Comparison of ENCODE assay signal across 8 mouse cellular contexts in the genomic region with DNA sequence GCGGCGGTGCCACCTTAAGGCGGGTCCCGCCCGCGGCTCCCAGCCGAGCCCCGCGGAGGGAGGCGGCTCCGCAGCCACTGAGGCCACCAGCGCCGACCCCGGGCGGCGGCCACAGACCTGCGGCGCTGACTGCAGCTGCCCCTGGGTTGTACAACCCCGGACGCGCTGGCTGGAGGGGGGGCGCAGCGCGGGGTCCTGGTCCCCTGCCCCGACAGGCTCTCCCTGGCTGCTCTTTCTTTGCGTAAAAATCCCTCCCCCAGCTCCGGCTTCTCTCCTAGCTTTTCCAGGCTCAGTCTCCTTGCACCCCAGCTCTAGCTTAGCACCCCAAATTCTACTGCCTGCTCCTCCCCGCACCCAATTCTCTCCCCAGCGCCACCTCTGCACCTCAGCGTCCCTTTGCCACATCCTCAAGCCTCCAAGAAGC. TPM values are rescaled to one million over a fixed set of nuclear protein-coding genes. Genes with fewer than 3 reads are reported as not detected.
DNase-seq lines count a peak whose midpoint lies in the region; ATAC-seq and TF ChIP-seq lines count a peak whose summit lies in the region.

No protein-coding gene starts in this region.

- peaks cover 46% of the 10 kb centered on the region for H3K4me1 ChIP-seq in forebrain, embryonic 13.5 days
- H3K4me1 ChIP-seq in intestine, embryonic 15.5 days (replicated peaks) = peaks cover 46% of the 10 kb centered on the region
- H3K4me1 ChIP-seq in lung, postnatal 0 days (ENCODE audit: insufficient read depth, low read depth, low read length) = peaks cover 25% of the 10 kb centered on the region

- no peak overlapping the region; the same call in 1 of the 2 replicates for H3K27ac ChIP-seq in forebrain, embryonic 13.5 days
- 0 out of 2 replicates have a peak overlapping the region, but pooled peaks have one; percentile 8 for H3K27ac ChIP-seq in intestine, embryonic 15.5 days
- H3K27ac ChIP-seq in lung, postnatal 0 days (ENCODE audit: low read length) = no peak overlapping the region

- DNase-seq in left cerebral cortex, postnatal 4 days = peak; percentile 43
- no peak for DNase-seq in left cerebral cortex, postnatal 10 days (ENCODE audit: extremely low spot score in 1 of 2, low spot score in 2 of 2)
- DNase-seq in adrenal gland, postnatal 14 days = peak; percentile 52
- DNase-seq in lung, postnatal 0 days (ENCODE audit: low spot score) = peak; percentile 48
- peak; percentile 68 for DNase-seq in testis, postnatal 10 days (ENCODE audit: low spot score)

- no peak for TF ChIP-seq CTCF in lung, postnatal 0 days (IDR thresholded peaks at IDR 0.05)

- 0% methylated on average over 22 of the region's 30 CpGs for WGBS in forebrain, embryonic 13.5 days
- WGBS in intestine, embryonic 15.5 days = 0% methylated on average over 30 of the region's 30 CpGs
- WGBS in lung, postnatal 0 days = 1% methylated on average over 30 of the region's 30 CpGs

- H3K9ac ChIP-seq in forebrain, embryonic 13.5 days = peak overlapping the region; percentile 73
- peak overlapping the region; percentile 69 for H3K9ac ChIP-seq in intestine, embryonic 15.5 days
- H3K9ac ChIP-seq in lung, postnatal 0 days (replicated peaks; ENCODE audit: low read depth) = peak overlapping the region; percentile 52

- peak overlapping the region; percentile 61 for H3K4me3 ChIP-seq in forebrain, embryonic 13.5 days
- peak overlapping the region; percentile 60 for H3K4me3 ChIP-seq in intestine, embryonic 15.5 days (replicated peaks)
- peak overlapping the region; percentile 57 for H3K4me3 ChIP-seq in lung, postnatal 0 days (ENCODE audit: low read depth, low read length)

- H3K9me3 ChIP-seq in forebrain, embryonic 13.5 days (replicated peaks) = no peaks in the 10 kb centered on the region
- H3K9me3 ChIP-seq in intestine, embryonic 15.5 days = no peaks in the 10 kb centered on the region
- H3K9me3 ChIP-seq in lung, postnatal 0 days (ENCODE audit: low read length) = no peaks in the 10 kb centered on the region

- no peak for ATAC-seq in forebrain, embryonic 13.5 days
- no peak for ATAC-seq in intestine, embryonic 15.5 days
- ATAC-seq in lung, postnatal 0 days = no peak
- no peak for ATAC-seq in megakaryocyte progenitor cell, adult 5-6 weeks (replicated peaks; ENCODE audit: poor library complexity)

- H3K4me2 ChIP-seq in forebrain, embryonic 13.5 days = peak overlapping the region; percentile 81
- H3K4me2 ChIP-seq in intestine, embryonic 15.5 days (replicated peaks) = peak overlapping the region; percentile 92
- peak overlapping the region; percentile 90 for H3K4me2 ChIP-seq in lung, postnatal 0 days (replicated peaks; ENCODE audit: low read depth, low read length)

- intact Hi-C loops in left cerebral cortex, postnatal 4 days (cut with DNase I) = no loop called here
- intact Hi-C loops in left cerebral cortex, postnatal 10 days (cut with DNase I) = no loop called here

- H3K27me3 ChIP-seq in forebrain, embryonic 13.5 days = peaks cover 82% of the 10 kb centered on the region
- H3K27me3 ChIP-seq in intestine, embryonic 15.5 days (replicated peaks) = 0 out of 2 replicates have a peak, but pooled peaks cover 3% of the 10 kb centered on the region
- no peaks in the 10 kb centered on the region; the same call in 1 of the 2 replicates for H3K27me3 ChIP-seq in lung, postnatal 0 days (replicated peaks; ENCODE audit: insufficient read depth, low read length)

- H3K36me3 ChIP-seq in forebrain, embryonic 13.5 days (ENCODE audit: poor library complexity, severe bottlenecking) = no peaks in the 10 kb centered on the region
- no peaks in the 10 kb centered on the region for H3K36me3 ChIP-seq in intestine, embryonic 15.5 days
- H3K36me3 ChIP-seq in lung, postnatal 0 days (ENCODE audit: insufficient read depth, low read length) = no peaks in the 10 kb centered on the region

- no peak for TF ChIP-seq EP300 in lung, postnatal 0 days (IDR thresholded peaks at IDR 0.05)

RNA-seq across cellular contexts. Expression of a gene that starts 0.9 kb away (rescaled TPM):
- 10 to 100 TPM; 34.0 to 44.5 TPM for total RNA-seq in left cerebral cortex, postnatal 4 days (2021)
- 10 to 100 TPM; 20.9 to 22.4 TPM for total RNA-seq in left cerebral cortex, postnatal 10 days (2021)
- 17.8 and 18.1 TPM in 2 replicates for total RNA-seq in adrenal gland, postnatal 14 days (2021)
- polyA plus RNA-seq in forebrain, embryonic 13.5 days (2015; fragmentation: Nextera tagmentation; extraction: Ambion mirVana) = 15.1 and 17.7 TPM in 2 replicates
- 14.5 and 17.8 TPM in 2 replicates for polyA plus RNA-seq in intestine, embryonic 15.5 days (2015; fragmentation: Nextera tagmentation; extraction: Ambion mirVana)
- 29.9 and 37.0 TPM in 2 replicates for polyA plus RNA-seq in lung, postnatal 0 days (2015; fragmentation: Nextera tagmentation; extraction: Ambion mirVana)
- 0.95 and 1.5 TPM in 2 replicates for total RNA-seq in megakaryocyte progenitor cell, adult 5-6 weeks (2015)
- total RNA-seq in megakaryocyte progenitor cell, adult 5-6 weeks (2017) = 0.08 and 3.5 TPM in 2 replicates

RNA-seq across cellular contexts. Expression of a gene that starts 15.9 kb away (rescaled TPM):
- 100 to 1,000 TPM; 474 to 479 TPM for total RNA-seq in left cerebral cortex, postnatal 4 days (2021)
- 100 to 1,000 TPM; 542 to 558 TPM for total RNA-seq in left cerebral cortex, postnatal 10 days (2021)
- 646 and 698 TPM in 2 replicates for total RNA-seq in adrenal gland, postnatal 14 days (2021)
- polyA plus RNA-seq in forebrain, embryonic 13.5 days (2015; fragmentation: Nextera tagmentation; extraction: Ambion mirVana) = 430 and 502 TPM in 2 replicates
- polyA plus RNA-seq in intestine, embryonic 15.5 days (2015; fragmentation: Nextera tagmentation; extraction: Ambion mirVana) = 743 and 808 TPM in 2 replicates
- polyA plus RNA-seq in lung, postnatal 0 days (2015; fragmentation: Nextera tagmentation; extraction: Ambion mirVana) = 467 and 473 TPM in 2 replicates
- total RNA-seq in megakaryocyte progenitor cell, adult 5-6 weeks (2015) = 197 and 225 TPM in 2 replicates
- total RNA-seq in megakaryocyte progenitor cell, adult 5-6 weeks (2017) = 178 and 191 TPM in 2 replicates

RNA-seq across cellular contexts. Expression of a gene that starts 25.7 kb away (rescaled TPM):
- total RNA-seq in left cerebral cortex, postnatal 4 days (2021) = 1 to 10 TPM; 2.2 to 3.2 TPM
- total RNA-seq in left cerebral cortex, postnatal 10 days (2021) = 1 to 10 TPM in 1 of 2 experiments, under 1 TPM in 1; 0.93 to 3.0 TPM
- 10.1 and 15.3 TPM in 2 replicates for total RNA-seq in adrenal gland, postnatal 14 days (2021)
- 1.8 and 4.1 TPM in 2 replicates for polyA plus RNA-seq in forebrain, embryonic 13.5 days (2015; fragmentation: Nextera tagmentation; extraction: Ambion mirVana)
- polyA plus RNA-seq in intestine, embryonic 15.5 days (2015; fragmentation: Nextera tagmentation; extraction: Ambion mirVana) = 19.9 and 26.0 TPM in 2 replicates
- polyA plus RNA-seq in lung, postnatal 0 days (2015; fragmentation: Nextera tagmentation; extraction: Ambion mirVana) = 12.8 and 18.5 TPM in 2 replicates
- total RNA-seq in megakaryocyte progenitor cell, adult 5-6 weeks (2015) = 15.4 and 18.4 TPM in 2 replicates
- total RNA-seq in megakaryocyte progenitor cell, adult 5-6 weeks (2017) = 3.5 and 13.3 TPM in 2 replicates

RNA-seq across cellular contexts. Expression of a gene that starts 30.2 kb away (rescaled TPM):
- total RNA-seq in left cerebral cortex, postnatal 4 days (2021) = 100 to 1,000 TPM; 116 to 117 TPM
- total RNA-seq in left cerebral cortex, postnatal 10 days (2021) = 100 to 1,000 TPM; 111 to 118 TPM
- 65.0 and 67.2 TPM in 2 replicates for total RNA-seq in adrenal gland, postnatal 14 days (2021)
- polyA plus RNA-seq in forebrain, embryonic 13.5 days (2015; fragmentation: Nextera tagmentation; extraction: Ambion mirVana) = 79.0 and 84.3 TPM in 2 replicates
- 245 and 269 TPM in 2 replicates for polyA plus RNA-seq in intestine, embryonic 15.5 days (2015; fragmentation: Nextera tagmentation; extraction: Ambion mirVana)
- polyA plus RNA-seq in lung, postnatal 0 days (2015; fragmentation: Nextera tagmentation; extraction: Ambion mirVana) = 62.5 and 63.2 TPM in 2 replicates
- 5.4 and 6.0 TPM in 2 replicates for total RNA-seq in megakaryocyte progenitor cell, adult 5-6 weeks (2015)
- 7.6 and 10.2 TPM in 2 replicates for total RNA-seq in megakaryocyte progenitor cell, adult 5-6 weeks (2017)

RNA-seq across cellular contexts. Expression of a gene that starts 30.9 kb away (rescaled TPM):
- total RNA-seq in left cerebral cortex, postnatal 4 days (2021) = 1 to 10 TPM; 2.5 to 2.7 TPM
- 1 to 10 TPM; 1.9 to 2.2 TPM for total RNA-seq in left cerebral cortex, postnatal 10 days (2021)
- total RNA-seq in adrenal gland, postnatal 14 days (2021) = 2.0 TPM in 2 replicates
- 2.0 and 3.7 TPM in 2 replicates for polyA plus RNA-seq in forebrain, embryonic 13.5 days (2015; fragmentation: Nextera tagmentation; extraction: Ambion mirVana)
- polyA plus RNA-seq in intestine, embryonic 15.5 days (2015; fragmentation: Nextera tagmentation; extraction: Ambion mirVana) = 0.85 and 1.00 TPM in 2 replicates
- 0.07 and 0.29 TPM in 2 replicates for polyA plus RNA-seq in lung, postnatal 0 days (2015; fragmentation: Nextera tagmentation; extraction: Ambion mirVana)
- 1.2 and 3.1 TPM in 2 replicates for total RNA-seq in megakaryocyte progenitor cell, adult 5-6 weeks (2015)
- 1.2 and 2.2 TPM in 2 replicates for total RNA-seq in megakaryocyte progenitor cell, adult 5-6 weeks (2017)

Comparison
In these comparisons a context has a peak if more than half of its experiments do, and no peak if none do; other contexts are left out.
1. DNase-seq: peak in left cerebral cortex, postnatal 4 days (single experiment), adrenal gland, postnatal 14 days (single experiment), lung, postnatal 0 days (single experiment) and testis, postnatal 10 days (single experiment); none in left cerebral cortex, postnatal 10 days (0 of 2).
2. Peak in every context shown above with its lines, with median percentiles within 50 percentile points of each other: H3K4me2 ChIP-seq, H3K4me3 ChIP-seq and H3K9ac ChIP-seq.